Mouse (Mus musculus) thymus, postnatal 0 days (tissue): ENCODE data around the gene Ces5a. TPM values are rescaled to one million over a fixed set of nuclear protein-coding genes. Genes with fewer than 3 reads are reported as not detected.

Experiments
- polyA plus RNA-seq: library from polyadenylated mRNA; unstranded; fragments of >200 nt; fragmentation: Nextera tagmentation; extraction: Ambion mirVana; gene quantifications from 2 replicates; pipeline ENCODE4 v1.2.1, GENCODE M21; 2015

The Ces5a gene
- polyA plus RNA-seq, 1 experiment from 2014 or later = 0.25 TPM

Other genes starting within 250 kb of the Ces5a start
- gene Ces1g, start 198.5 kb downstream of the Ces5a start, polyA plus RNA-seq = 0.17 TPM in 1 of 2 replicates, not detected in the other
- gene Ces1h, start 156.1 kb downstream of the Ces5a start, polyA plus RNA-seq = 0.27 and 0.36 TPM in 2 replicates